Mouse (Mus musculus) Patski (cell line): ENCODE data around the gene Pou3f1. TPM values are rescaled to one million over a fixed set of nuclear protein-coding genes. Genes with fewer than 3 reads are reported as not detected.

Source experiments
- ATAC-seq: fragments of 100-300 bp; one replicate; pipeline ENCODE4 v1.8.0; 2021
- CTCF ChIA-PET: fragments of 350-600 bp; sonication (Branson Sonifier 250); formaldehyde crosslinking; loops from one replicate; lab custom pipeline; 2022; ENCODE audit warnings: inconsistent platforms; lab: Charles Lee
- POLR2A ChIA-PET: fragments of 350-600 bp; sonication (Branson Sonifier 250); formaldehyde crosslinking; loops from one replicate; lab custom pipeline; 2022; ENCODE audit warnings: antibody characterized with exemption, inconsistent platforms; lab: Charles Lee
- DNase-seq: peaks from one replicate; pipeline ENCODE4 v3.0.0-alpha.2; 2011; ENCODE audit warnings: low read depth, low spot score
- H3K27me3 ChIP-seq: fragments of 371-371 bp; one replicate; pipeline ENCODE4 v1.5.1; 2021
- CTCF ChIP-seq: fragments of 100-300 bp; IDR thresholded peaks from one replicate; pipeline ENCODE4 v1.5.1; 2021
- in situ Hi-C: fragments of 300-500 bp; cut with MboI; formaldehyde crosslinking; loops from 3 replicates; pipeline ENCODE4 v1.11.1; 2018; ENCODE audit warnings: low pct_unique_long_range_greater_than_20kb, mixed read lengths
- polyA plus RNA-seq: library from polyadenylated mRNA; unstranded; gene quantifications from one replicate; pipeline ENCODE4 v1.2.3, GENCODE M21; 2021

Gene Pou3f1
- polyA plus RNA-seq, 1 experiment from 2014 or later, result 0.24 TPM

DNA sequence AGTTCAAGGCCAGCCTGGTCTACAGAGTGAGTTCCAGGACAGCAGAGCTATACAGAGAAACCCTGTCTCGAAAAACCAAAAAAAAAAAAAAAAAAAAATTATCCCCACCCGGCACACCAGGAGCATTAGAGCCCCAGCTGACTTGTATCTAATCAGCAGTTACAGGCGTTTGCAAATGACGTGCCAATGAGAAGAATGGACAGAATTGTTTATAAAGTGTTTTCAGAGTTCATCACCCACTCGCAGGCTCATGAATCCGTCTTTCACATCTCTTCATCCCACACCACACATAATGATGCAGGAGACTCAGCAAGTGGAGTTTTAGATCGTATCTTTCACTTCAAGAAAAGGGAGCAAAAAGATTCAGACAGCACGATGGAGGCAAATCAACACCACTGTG lies 28.8 kb downstream of the Pou3f1 start:
- POLR2A ChIA-PET, result interaction anchor here (0.7 kb wide), 1 partner anchor 16 kb away, joined by 5 read pairs; no protein-coding TSS in a partner anchor
- CTCF ChIA-PET, result interaction anchor here (1.4 to 3.7 kb wide), 3 partner anchors 9 to 17 kb away, joined by 5 to 16 read pairs (median 5); no protein-coding TSS in a partner anchor
- H3K27me3 ChIP-seq, result no peaks in the 10 kb centered on the region
- ATAC-seq, result no peak
- in situ Hi-C loops, result loop anchor here (5.0 kb wide), 1 partner anchor 37 kb away; no protein-coding TSS in a partner anchor
- no peak for DNase-seq
- no peak for TF ChIP-seq CTCF

- ChIA-PET CTCF (interaction anchor here (1.3 to 3.7 kb wide), 4 partner anchors 8 to 25 kb away, joined by 3 to 16 read pairs (median 5); no protein-coding TSS in a partner anchor), POLR2A (interaction anchor here (0.7 kb wide), 1 partner anchor 15 kb away, joined by 5 read pairs; no protein-coding TSS in a partner anchor)
- DNase-seq (no peak), ATAC-seq (peak; percentile 54)
- in situ Hi-C loops, result loop anchor here (5.0 kb wide), 1 partner anchor 36 kb away; no protein-coding TSS in a partner anchor
- TF ChIP-seq CTCF, result no peak
- no peaks in the 10 kb centered on the region for H3K27me3 ChIP-seq
These were observed 29.3 kb downstream of the Pou3f1 start for GRCm38 (mm10) chr4:124685897-124686402.

- ChIA-PET CTCF (no interaction called here), POLR2A (interaction anchor here (0.6 kb wide), 1 partner anchor 889 kb away, joined by 6 read pairs; no protein-coding TSS in a partner anchor)
- H3K27me3 ChIP-seq, result no peaks in the 10 kb centered on the region
- DNase-seq (no peak), ATAC-seq (no peak)
- no peak for TF ChIP-seq CTCF
- in situ Hi-C loops, result no loop called here
These were observed 34.8 kb downstream of the Pou3f1 start for GRCm38 (mm10) chr4:124691455-124691854.

- in situ Hi-C loops, result no loop called here
- ATAC-seq, result no peak
- H3K27me3 ChIP-seq, result no peaks in the 10 kb centered on the region
- no peak for TF ChIP-seq CTCF
- CTCF ChIA-PET, result no interaction called here
- DNase-seq, result no peak
- POLR2A ChIA-PET, result no interaction called here
These were observed 35.8 kb downstream of the Pou3f1 start for GRCm38 (mm10) chr4:124692416-124692861.

DNA sequence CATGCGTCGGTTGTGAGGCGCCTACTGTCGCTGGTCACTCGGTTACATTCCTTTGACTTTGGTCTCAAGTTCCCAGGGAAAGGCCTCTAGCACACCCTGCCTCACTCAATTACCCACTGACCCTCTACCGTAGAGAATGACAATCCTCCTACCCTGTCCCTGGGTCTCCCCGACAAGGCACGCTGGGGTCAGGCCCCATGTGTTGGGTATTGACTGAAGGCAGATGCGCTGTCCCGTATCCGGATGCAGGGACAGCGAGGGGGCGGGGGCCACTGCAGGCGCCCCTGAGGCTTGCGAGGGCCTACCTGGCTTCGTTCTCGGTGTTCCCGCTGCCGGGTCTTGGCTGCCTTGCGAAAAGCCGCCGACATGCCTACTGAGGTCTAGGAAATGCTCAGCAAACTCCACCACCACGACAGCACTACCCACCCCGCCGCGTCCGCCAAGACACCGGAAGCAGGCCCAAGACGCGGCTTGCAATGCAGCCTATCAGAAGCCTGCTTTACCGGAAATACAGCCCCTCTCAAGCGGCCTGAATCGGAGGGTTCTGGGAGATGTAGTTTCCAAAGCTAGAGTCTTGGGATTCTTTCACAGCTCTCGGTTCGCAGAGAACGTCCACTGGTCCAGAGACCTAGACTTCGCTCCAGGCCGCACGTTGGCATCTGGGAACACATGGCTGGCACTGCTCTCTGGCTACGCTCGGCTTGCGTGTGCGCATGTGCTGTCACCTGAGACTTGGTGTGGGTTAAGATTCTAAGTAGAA lies 36.7 kb downstream of the Pou3f1 start, which contains the start of gene Utp11:
TSS of gene Utp11 (minus strand) at position 466 of the 760 bp plus-strand sequence.
- ChIA-PET POLR2A (no interaction called here), CTCF (interaction anchor here (1.0 to 1.5 kb wide), 2 partner anchors 8 to 9 kb away, joined by 3 to 5 read pairs; no protein-coding TSS in a partner anchor)
- TF ChIP-seq CTCF, result no peak
- H3K27me3 ChIP-seq, result no peaks in the 10 kb centered on the region
- in situ Hi-C loops, result no loop called here
- DNase-seq (no peak), ATAC-seq (peak; percentile 93)

DNA sequence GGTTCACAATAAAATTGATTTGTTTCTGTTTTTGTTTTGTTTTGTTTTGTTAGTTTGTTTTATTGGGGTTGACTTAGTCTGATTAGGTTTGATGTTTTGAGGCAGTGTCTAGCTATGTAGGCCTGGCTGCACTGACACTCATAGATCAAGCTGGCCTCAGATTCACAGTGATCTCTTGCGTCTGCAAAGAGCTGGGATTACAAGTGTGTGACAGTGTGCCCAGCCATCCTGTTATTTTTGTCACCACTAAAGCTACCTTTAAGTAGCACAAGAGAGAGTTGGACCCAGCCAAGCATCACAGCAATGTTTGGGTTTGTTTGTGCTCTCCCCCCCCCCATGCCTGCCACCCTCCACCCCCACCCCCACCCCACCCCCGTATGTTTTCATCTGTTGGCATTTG lies 38.0 kb downstream of the Pou3f1 start:
- in situ Hi-C loops, result no loop called here
- no peaks in the 10 kb centered on the region for H3K27me3 ChIP-seq
- ATAC-seq (no peak), DNase-seq (no peak)
- POLR2A ChIA-PET, result no interaction called here
- TF ChIP-seq CTCF, result no peak
- CTCF ChIA-PET, result interaction anchor here (1.5 to 1.8 kb wide), 2 partner anchors 9 to 16 kb away, joined by 5 read pairs; no protein-coding TSS in a partner anchor

- no peak for ATAC-seq
These were observed 39.3 kb downstream of the Pou3f1 start for GRCm38 (mm10) chr4:124695786-124696516.

DNA sequence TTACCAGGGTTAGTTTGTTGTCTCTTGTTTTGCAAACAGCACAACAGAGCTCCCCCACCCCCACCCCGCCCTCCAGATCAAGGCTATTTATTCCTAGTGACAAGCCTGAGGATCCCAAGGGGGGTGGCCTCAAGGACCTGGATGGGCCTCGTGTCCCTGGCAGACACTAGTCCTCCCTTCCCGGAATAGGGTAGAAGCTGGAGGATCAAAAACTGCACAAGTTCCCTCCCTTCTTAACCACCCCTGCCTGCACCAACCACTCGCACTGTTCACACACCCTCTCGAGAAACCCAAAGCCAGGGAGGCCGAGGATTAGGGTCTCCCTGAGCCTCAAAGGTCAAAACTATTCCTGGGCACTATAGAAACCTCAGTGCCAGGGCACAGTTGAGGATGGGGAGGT lies 43.2 kb downstream of the Pou3f1 start:
- no peak for TF ChIP-seq CTCF
- in situ Hi-C loops, result no loop called here
- ChIA-PET CTCF (interaction anchor here (0.8 to 1.4 kb wide), 2 partner anchors 14 to 16 kb away, joined by 3 read pairs; no protein-coding TSS in a partner anchor), POLR2A (no interaction called here)
- ATAC-seq (no peak), DNase-seq (no peak)
- H3K27me3 ChIP-seq, result no peaks in the 10 kb centered on the region

More at GRCm38 (mm10) chr4:124695786-124696516, 39.3 kb downstream of the Pou3f1 start:
- ChIA-PET POLR2A (no interaction called here), CTCF (interaction anchor here (1.8 kb wide), 1 partner anchor 15 kb away, joined by 5 read pairs; no protein-coding TSS in a partner anchor)
- H3K27me3 ChIP-seq, result no peaks in the 10 kb centered on the region
- no peak for TF ChIP-seq CTCF
- in situ Hi-C loops, result no loop called here
- DNase-seq, result no peak

DNA sequence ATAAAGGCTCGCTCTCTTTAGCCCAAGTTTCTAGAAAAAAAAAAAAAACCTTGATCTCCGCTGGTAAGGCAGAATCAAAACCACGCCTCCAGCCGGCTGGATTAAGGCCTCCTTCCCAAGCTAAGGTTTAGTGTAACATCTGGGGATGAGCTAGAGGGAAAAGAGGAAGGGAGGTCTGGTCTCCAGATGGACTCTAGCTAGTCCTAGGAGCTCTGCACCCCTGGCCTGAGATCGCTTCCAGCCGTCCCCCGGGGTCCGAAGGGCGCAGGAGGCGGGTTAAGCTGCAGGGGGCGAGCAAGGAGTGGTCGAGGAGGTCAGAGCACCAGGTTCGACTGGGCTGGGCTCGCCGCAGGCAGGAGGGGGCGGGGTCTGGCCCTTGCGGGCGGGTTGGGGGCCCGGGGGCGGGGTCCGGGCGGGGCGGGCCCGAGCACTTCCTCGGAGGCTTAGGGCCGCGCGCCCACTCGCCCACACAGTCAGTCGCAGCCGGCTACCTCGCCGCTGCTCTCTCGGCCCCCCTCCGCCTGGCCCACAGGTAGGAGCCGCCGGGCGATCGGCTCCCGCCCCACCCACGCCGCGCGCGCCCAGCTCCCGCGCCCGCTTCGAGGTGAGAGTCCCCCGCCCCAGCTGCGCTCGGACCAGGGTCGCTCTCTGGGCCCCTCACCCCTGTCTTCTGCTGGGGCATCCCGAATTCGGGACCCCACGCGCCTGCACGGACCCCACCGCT lies 43.8 kb downstream of the Pou3f1 start, which contains the start of gene Fhl3:
TSS of gene Fhl3 (plus strand) at position 454 of the 724 bp plus-strand sequence.
- no peak for DNase-seq
- ATAC-seq, result peak; percentile 73
- no peak for TF ChIP-seq CTCF
- no peaks in the 10 kb centered on the region for H3K27me3 ChIP-seq
- in situ Hi-C loops, result no loop called here
- POLR2A ChIA-PET, result interaction anchor here (1.0 kb wide), 1 partner anchor 9 kb away, joined by 4 read pairs; no protein-coding TSS in a partner anchor
- CTCF ChIA-PET, result interaction anchor here (0.8 to 1.4 kb wide), 3 partner anchors 14 to 16 kb away, joined by 3 read pairs; no protein-coding TSS in a partner anchor
